Mouse (Mus musculus): Measurements from ENCODE around the gene Atf1.
"Not testable (repeated sequence)": the region's sequence is repeated elsewhere in the genome, so short reads cannot be mapped to it uniquely, and the experiment has no call there.

Atf1 gene

GRCm38 (mm10) chr15:100263246-100263905 lies 35.8 kb downstream of the Atf1 start:
- DNase-seq, result peak; percentile 9 to 11

GRCm38 (mm10) chr15:100265586-100266325 lies 38.1 kb downstream of the Atf1 start:
- no peak for DNase-seq

DNA sequence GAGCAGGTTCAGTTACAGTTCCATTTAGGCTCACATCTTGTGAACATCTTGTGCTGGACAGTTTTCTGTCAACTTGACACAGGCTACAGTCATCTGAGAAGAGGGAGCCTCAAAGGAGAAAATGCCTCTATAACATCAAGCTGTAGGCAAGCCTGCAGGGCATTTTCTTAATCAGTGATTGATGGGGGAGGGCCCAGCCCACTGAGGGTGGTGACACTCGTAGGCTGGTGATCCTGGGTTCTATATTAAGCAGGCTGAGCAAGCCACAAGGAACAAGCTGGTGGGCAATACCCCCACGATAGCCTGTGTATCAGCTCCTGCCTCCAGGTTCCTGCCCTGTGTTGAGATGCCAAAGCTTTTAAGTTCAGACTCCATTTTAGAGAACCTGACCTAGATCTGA lies 41.3 kb downstream of the Atf1 start:
- DNase-seq, result no peak

DNA sequence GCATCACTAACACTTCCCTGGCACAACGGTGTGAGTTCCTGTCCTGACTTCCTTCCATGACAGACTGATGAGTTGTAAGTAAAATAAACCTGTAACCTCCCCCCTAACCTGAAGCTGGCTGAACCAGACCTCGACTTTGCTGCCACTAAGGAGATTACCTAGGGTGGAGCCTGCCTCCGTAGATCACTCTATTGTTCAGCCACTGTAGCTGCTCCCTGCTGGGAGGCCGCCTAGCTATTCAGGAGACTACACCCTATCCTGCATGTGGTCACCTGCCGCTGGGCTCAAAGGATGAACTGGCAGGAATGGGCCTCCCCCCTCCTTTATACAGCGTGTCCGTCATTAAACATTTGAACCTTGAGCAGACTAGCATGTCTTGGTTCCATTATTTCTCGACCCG lies 42.2 kb downstream of the Atf1 start:
- no peak for DNase-seq

DNA sequence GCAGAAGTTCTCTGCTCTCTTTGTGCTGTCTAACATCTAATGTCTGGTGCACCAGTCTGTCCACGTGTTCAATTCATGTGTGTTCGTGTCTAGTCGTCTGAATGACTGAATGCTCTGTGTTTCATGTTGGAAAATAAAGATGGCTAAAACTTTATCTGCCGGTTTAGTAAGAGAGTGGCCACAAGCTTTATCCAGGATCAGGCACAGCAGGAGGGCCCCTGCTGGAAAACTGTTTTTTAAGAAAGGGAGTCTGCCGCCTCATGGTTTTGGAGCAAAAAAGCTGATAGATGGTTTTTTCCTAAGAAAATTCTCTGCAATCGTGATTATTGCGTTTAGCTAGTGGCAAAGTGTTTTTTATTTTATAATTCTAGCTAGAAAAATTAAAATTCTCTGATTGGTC lies 43.0 kb downstream of the Atf1 start:
- DNase-seq, result not testable (repeated sequence)

- DNase-seq, result no peak
These were observed 43.8 kb downstream of the Atf1 start for GRCm38 (mm10) chr15:100271411-100271810.

DNA sequence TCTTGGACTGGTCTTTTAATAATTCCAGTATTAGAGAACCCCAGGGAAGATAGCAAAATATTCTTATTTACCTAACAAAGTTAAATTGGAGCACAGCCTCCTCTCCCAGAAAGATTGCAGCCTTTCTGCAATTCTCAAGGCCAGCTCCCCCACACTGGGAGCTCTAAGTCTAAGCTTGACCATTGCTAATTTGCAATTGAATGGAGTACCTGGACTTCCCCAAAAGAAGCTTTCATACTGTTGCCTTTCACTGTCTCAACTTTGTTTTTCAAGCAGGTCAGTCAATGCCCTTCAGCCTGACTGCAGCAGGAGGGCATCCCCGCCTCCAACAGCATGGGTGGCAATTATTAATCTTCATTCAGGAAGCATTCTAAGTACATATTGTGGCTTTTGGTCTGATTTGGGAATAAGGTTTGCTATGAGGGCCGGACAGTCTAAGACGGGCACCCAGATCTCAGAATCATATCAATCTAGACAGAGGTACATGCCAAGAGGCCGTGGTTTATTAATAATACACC lies 46.2 kb downstream of the Atf1 start:
- DNase-seq, result not testable (repeated sequence)

DNA sequence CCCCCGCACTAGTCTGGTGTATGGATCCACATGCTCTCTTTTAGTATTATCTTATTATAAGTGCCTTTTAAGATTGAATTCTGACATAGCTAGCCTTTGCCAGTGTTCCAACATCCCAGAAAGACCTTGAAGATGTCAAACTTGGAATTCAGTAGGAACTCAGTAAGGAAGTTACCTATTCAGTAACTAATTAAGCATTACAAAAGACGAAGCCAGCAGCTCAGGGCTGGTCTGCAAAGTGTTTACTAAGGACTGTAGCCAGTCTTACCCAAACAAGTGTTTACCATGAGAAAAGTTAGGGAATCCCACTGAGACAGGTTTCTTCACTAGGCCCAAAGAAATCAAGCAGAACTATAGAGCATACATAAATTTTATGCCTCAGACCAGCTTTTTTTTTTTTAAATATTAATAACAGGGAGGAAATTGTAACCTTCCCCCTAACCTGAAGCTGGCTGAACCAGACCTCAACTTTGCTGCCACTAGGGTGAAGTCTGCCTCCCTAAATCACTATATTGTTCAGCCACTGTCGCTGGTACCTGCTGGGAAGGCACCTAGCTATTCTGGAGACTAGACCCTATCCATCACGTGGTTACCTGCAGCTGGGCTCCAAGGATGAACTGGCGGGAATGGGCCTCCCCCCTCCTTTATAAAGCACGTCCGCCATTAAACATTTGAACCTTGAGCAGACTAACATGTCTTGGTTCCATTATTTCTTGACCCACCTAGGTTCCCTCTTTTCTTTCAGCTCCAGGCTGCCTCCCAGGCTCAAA lies 47.4 kb downstream of the Atf1 start:
- DNase-seq, result no peak

GRCm38 (mm10) chr15:100276403-100276802 lies 48.8 kb downstream of the Atf1 start:
- no peak for DNase-seq

- no peak for DNase-seq
These were observed 50.0 kb downstream of the Atf1 start for GRCm38 (mm10) chr15:100277586-100277985.

DNA sequence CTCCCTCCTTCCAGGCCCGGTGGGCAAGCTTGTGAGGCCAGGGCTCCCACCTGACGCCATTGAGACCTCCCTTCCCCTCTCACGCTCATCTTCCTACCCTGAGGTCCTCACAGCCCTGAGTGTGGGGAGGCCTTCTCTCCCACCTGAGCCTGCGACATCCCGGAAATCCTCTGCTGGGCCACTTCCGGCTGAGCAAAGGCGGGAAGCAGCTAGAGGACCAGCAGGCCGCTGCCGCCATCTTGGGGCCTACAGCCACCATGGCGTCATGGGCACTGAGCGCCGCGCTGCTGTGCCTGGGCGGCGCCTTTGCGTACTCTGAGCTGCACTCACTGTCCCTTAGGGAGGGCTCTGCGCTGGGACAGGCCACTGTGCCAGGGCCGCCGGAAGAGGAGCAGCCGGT lies 53.0 kb downstream of the Atf1 start, which contains the start of gene Tmprss12:
Gene Tmprss12 (plus strand): TSS at position 212 of the 400 bp plus-strand sequence.
- no peak for DNase-seq

GRCm38 (mm10) chr15:100288980-100289379 lies 61.4 kb downstream of the Atf1 start:
- DNase-seq, result no peak

DNA sequence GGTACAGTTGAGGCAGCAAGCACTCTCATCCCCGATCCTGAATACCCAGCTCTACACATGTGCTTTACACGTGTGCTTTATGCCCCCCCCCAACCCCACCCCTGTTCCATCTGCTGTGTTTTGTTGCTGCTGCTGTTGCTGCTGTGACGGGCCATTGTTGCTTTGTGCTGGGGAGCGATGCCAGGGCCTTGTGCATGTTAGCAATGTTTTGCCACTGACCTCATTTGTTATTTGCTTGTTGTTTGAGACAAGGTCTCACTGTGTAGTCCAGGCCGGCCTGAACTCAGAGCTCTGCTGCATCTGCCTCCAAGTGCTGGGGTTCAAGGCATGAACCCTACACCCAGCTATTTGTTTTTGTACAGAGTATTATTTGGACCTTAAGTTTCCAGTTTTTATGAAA lies 63.2 kb downstream of the Atf1 start:
- DNase-seq, result no peak

DNA sequence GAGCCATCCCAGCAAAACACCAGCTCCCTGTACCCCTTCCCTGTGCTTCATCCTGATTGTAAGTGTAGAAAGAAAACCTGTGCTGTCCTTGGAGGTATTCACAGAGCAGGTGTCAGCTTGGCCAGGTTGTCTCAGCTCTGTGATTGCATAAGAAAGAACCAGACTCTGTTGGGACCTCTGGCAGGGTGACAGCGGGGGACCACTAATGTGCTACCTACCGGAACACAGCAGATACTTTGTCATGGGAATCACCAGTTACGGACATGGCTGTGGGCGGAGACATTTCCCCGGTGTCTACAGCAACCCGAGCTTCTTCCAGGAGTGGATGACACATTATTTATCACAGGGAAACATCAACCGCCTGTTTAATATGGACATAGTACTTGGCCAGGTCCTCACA lies 64.7 kb downstream of the Atf1 start:
- no peak for DNase-seq

DNA sequence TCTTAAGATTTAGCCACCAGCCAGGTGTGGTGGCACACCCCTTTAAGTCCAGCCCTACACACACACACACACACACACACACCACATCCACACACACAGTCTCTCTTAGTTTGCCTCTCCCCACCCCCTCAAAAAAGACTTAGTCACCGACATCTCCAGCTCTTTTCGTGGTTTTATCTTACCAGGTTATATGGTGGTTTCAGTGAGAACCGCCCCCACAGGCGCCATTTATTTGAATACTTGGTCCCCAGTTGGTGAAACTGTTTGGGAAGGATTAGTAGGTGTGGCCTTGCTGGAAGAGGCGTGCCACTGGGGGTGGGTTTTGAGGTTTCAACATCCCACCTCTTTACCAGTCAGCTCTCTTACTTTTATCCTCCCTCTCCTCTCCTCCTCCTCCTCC lies 70.2 kb downstream of the Atf1 start:
- DNase-seq, result no peak

GRCm38 (mm10) chr15:100300499-100300898 lies 72.9 kb downstream of the Atf1 start:
- no peak for DNase-seq

- DNase-seq, result no peak
These were observed 73.9 kb downstream of the Atf1 start for GRCm38 (mm10) chr15:100301556-100301955.

DNA sequence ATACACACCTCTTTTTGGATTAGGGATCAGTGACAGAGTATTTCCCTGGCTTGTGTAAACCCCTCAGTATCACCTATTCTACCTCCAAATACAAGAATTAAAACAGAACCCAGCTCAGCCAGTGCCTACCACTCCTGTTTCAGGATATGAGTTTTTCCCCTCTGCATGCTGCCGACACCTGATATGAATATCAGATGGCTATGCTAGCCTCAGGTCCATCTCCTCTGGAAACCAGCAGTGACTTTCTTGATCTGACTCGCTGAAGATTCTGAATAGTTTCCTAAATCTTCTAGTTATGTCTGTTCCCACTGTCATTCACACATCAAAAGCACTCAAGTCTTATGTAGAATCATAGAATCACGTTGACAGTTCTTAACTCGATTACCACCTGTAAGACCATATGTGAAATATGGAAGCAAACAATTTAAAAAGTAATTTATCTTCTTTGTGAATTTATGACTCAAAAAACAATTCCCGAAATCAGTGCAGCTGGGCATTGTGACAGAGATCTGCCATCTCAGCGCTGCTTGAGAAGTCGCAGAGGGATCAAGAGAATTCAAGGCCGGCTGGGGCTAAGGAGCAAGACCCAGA lies 75.9 kb downstream of the Atf1 start:
- no peak for DNase-seq

- DNase-seq, result peak; percentile 61 to 65
These were observed 76.7 kb downstream of the Atf1 start, which contains the start of gene Mettl7a1 for GRCm38 (mm10) chr15:100304019-100304991. Gene Mettl7a1, plus strand, starts transcription at chr15:100304140.

DNA sequence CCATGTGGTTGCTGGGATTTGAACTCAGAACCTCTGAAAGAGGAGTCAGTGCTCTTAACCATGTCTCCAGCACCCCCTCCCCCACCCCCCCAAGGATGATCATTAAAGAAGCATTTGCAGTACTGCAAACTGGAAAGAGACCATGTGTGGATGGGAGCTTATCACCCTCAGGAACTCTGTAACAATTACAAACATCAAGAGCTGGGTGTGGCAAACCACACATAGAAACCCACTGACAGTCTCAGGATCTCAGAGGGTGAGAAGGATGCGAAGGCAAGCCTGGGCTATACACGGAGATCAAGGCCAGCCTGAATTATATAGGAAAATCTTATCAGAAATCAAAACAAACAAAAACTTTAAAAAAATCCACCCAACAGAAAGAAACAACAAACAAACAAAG lies 78.6 kb downstream of the Atf1 start:
- no peak for DNase-seq

- peak; percentile 48 to 54 for DNase-seq
These were observed 79.9 kb downstream of the Atf1 start for GRCm38 (mm10) chr15:100307438-100308096.
